Mouse (Mus musculus): ENCODE data around the gene Prrt3.

Prrt3 gene

DNA sequence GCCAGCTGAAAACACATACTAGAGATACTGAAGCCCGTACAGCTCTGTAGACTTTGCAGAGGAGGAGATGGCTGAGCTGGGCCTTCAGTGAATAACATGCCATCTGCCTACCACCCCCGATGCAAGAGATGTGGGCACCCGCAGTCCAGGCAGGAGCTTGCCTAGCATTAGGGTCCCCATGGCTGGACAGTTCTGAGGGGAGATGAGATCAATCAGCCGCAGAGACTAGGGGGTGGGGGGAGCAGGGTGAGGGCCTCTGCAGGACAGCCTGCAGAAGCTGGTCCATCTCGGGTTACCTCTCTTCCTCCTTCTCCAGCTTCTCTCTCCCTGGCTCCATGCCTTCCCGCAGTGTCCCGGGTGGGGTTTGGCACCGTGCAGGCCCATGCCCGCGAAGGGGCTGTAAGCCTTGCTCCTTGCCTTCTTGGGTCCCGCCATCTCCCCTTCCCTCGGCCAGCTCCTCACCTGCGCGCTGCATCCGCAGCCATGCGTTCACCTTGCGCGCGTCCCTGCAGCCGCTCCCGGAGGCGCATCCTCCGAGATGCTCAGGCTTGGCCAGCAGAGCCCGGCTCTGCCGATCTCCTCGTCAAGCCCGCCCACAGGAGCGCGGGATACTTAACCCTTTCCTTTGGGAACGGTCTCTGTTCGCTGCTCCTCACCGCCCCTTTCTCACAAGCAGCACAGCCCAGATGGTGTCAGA lies at the start of gene Prrt3:
Gene Prrt3, minus strand, starts transcription at position 544 of the 697 bp plus-strand sequence.
- no peak for DNase-seq (ENCODE audit: low spot score)

DNA sequence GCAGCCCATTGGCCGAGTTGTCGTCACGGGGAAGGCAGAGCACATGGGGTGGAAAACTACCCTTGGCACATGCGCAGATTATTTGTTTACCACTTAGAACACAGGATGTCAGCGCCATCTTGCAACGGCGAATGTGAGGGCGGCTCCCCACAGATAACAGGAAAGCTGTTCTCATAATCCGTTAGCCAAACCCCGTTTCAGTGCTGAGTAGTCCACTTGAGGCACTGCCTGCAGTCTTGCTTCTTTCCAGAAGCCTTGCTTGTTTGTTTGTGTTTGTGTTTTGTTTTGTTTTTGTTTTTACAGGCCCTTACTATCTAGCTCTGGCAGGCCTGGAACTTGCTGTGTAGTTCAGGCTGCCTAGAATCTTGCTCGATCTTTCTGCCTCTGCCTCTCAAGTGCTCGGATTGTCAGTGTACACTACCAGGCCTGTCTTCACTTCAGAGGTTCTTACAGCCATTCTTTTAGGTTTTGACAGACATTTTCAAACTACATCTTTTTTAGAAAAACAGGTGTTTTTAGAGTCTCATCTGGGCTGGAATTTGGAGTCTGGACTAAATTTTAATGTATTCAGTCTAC lies 42.3 kb upstream of the Prrt3 start:
- no peak for DNase-seq (ENCODE audit: low spot score)

DNA sequence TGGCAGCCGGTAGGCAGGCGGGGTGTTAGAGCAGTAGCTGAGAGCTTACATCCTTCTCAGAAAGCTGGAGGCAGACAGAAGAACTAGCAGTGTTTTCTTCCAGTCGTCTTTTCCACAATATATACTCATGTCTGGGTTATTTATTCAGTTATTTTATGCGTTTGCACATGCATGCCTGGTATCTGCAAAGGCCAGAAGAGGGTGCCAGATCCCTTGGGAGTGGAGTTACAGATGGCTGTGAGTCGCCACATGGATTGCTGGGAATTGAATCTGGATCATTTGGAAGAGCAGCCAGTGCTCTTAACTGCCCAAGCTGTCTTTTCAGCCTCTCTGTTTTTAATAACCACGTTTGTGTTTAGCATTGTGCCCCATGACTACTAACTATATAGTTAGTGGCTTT lies 39.9 kb upstream of the Prrt3 start:
- DNase-seq (ENCODE audit: low spot score): no peak

DNA sequence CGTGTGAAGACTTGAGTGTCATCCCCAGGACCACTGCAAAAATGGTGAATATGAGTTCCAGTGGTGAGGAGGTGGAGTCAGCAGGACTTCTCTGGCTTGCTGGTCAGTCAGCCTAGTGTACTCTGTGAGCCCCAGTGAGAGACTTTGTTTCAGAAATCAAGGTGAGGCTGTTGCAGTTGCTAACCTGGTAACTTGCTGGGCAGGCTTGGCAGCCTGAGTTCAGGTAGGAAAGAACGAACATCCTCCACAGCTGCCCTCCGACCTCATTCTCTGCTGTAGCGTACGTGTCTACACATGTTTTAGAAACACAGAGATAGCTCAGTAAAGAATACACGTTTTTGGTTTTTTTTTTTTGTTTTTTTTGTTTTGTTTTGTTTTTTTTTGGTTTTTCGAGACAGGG lies 33.2 kb upstream of the Prrt3 start:
- DNase-seq (ENCODE audit: low spot score): no peak

DNA sequence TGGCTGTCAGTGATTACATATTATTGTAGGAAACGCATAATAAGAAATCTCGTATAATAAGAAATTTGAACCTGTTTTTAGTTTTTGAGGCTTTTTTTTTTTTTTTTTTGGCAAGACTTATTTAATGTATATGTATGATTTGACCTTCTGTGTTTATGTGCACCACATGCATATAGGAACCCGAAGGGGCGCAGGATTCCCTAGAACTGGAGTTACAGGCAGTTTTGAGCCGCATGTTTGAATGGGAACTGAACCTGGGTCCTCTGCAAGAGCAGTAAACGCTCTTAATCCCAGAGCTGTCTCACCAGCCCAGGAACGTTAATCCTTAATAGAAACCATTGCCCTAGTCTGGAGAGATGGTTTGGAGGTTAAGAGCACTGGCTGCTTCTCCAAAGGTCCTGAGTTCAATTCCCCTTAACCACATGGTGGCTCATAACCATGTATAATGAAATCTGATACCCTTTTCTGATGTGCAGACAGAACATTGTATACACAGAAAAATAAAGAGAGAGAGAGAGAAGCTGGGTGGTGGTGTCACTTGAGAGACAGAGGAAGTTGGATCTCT lies 30.2 kb upstream of the Prrt3 start:
- no peak for DNase-seq (ENCODE audit: low spot score)

DNA sequence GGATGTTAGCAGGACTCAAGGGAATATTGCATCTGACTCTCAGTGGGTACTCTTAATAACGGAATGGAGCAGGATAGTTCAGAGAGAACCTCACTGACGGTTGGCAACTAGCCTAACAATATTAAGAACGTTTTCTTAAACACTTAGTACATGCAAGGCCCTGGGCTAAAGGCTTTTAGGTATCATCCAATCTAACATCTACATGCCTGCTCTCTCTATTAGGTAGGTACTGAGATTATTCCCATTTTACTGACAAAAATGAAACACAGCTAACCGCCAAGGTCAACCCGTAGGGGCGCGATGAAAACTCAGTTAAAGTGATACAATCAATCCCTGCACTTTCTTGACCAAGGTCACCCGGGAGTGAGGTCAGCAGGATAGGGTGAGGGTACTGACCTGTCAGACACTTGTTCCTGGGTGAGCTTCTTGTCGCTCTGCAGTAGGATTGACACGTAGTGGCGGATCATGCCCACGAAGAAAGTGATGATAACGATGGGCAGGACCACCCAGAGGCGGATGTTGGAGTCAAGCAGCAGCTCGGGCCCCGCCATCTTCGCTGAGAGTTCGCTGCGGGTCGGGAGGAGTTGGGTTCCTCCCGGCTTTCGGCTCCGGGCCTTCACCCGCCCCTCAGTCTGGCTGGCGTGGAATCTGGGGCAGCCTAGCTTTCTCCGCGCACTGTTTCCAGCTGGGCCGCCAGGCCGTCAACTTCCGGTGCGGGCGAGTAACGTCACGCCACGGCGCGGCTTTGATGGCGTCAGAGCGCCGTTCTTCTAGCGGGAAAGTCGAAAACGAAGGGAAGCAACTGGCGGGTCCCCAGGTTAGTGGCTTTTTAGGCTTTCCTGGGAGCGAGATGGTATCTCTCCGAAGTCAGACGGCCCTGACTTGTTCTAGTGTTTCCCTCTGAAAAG lies 29.5 kb upstream of the Prrt3 start, which contains the start of the genes Emc3 and Fancd2:
Gene Emc3, minus strand, starts transcription at position 721 of the 908 bp plus-strand sequence.
Gene Fancd2, plus strand, starts transcription at position 751 of the 908 bp plus-strand sequence.
- DNase-seq (ENCODE audit: low spot score): peak; percentile 73

DNA sequence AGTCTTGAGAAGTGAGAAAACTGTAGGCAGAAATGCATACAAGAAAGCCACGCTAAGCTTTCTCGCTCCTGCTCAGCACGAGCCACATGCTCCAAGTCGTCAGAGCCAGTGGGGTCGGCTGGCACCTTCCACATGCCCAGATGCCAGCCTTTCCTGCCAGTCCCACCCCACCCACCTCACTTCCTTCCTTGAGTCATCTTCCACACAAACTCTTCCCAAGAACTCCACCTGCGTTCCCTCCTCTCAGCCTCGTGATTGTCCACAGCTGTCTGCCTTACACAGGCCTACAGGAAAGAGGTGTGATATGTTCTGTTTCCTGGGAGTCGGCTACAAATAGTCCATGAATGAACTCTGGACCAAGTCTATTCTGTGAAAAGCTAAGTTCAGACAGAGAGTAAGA lies 21.7 kb upstream of the Prrt3 start:
- no peak for DNase-seq (ENCODE audit: low spot score)

DNA sequence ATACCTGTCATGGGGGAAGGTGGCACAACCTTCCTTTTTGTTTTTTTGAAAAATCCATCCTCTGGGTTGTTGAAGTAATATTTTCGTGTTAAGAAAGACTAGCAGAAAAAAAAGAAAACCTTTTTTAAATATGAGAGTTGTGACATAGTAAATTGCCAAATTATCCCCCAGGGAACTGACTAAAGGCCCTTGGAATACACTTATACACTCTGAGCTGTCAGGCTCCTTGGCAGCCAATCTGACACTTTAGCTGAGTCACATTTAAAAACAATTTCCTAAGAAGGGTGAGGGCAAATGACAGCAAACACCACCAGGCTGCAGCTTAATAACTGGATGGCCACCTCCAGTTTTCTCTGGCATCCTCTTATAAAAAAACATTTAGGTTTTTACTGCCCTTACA lies 20.6 kb upstream of the Prrt3 start:
- DNase-seq (ENCODE audit: low spot score): no peak

DNA sequence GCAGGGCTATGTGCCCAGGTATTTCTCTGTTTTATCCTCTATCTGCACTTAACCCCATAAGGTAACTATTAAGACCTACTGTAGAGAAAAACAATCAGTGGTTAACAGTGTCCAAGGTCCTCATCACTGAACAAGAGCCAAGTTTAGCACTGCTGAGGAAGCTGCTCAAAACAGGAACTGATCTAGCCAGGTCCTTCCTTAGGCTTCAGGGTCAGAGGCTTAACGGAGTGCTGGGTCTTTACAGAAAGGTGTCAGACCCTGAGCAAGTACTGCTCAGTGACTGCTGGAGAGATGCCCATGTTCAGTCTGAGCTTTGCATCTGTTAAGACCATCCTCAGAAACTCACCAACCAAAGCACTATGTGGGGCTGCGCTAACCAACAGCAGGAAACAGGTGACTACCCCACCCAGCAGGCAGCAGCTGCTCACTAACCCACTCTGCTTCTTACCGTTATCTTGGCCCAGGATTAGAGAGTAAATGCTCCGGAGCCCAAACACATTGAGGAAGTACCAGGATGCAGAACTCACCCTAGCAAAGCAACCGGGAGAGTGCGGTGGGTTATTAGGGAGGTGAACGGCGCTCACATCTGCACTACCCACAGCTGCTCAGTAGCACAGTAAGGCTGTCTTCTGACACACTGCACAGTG lies 15.8 kb upstream of the Prrt3 start:
- DNase-seq (ENCODE audit: low spot score): no peak

DNA sequence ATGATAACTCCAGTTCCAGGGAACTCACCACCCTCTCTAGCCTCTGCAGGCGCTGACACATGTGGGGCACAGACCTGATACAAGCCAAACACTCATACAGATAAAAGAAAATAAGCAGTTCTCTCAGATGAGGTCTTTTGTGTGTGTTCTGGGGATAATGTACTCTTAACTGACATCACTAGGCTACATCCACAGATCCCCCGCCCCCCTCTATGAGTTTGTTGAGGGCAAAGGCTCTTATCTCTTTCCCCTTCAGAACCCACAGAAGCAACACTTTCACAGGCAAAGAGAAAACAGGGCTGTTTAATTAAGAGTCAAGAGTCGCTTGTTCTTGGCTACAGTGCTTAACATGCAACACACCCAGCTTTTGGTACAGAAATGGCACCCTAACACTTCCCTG lies 12.9 kb upstream of the Prrt3 start:
- no peak for DNase-seq (ENCODE audit: low spot score)

DNA sequence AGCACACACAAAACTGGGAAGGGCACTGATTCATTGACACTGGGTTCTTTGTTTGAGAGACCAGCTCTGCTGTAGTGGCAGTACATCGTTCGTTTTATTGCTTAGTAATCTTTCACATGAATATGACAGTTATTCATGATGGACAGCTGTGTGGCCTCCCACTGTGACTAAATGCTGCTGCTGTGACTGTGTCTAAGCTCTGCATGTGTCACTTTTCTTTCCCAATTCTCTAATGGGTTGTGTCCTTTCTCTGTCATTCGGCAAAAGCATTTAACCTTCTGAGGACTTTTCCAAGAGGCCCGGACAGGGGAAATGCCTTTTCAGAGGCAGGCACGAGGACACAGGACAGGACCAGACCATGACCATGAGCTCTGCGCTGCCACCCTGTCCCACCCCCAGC lies 12.2 kb upstream of the Prrt3 start:
- DNase-seq (ENCODE audit: low spot score): no peak

DNA sequence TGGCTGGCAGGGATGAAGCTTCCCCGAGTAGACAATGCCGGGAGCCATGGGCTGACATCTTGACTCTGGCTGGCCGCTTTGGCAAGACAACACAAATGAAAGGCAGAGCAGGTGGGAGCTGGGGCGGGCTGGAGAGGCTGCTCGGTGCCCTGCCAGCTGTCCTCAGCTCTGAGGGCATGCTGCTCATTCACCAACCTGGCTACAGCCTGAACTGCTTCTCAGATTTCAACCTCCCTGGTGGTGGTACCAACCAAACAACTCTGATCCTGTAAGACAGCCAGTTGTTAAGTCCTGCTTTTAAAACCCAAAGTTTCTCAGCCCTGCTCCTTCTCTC lies 7.2 kb upstream of the Prrt3 start:
- DNase-seq (ENCODE audit: low spot score): no peak

DNA sequence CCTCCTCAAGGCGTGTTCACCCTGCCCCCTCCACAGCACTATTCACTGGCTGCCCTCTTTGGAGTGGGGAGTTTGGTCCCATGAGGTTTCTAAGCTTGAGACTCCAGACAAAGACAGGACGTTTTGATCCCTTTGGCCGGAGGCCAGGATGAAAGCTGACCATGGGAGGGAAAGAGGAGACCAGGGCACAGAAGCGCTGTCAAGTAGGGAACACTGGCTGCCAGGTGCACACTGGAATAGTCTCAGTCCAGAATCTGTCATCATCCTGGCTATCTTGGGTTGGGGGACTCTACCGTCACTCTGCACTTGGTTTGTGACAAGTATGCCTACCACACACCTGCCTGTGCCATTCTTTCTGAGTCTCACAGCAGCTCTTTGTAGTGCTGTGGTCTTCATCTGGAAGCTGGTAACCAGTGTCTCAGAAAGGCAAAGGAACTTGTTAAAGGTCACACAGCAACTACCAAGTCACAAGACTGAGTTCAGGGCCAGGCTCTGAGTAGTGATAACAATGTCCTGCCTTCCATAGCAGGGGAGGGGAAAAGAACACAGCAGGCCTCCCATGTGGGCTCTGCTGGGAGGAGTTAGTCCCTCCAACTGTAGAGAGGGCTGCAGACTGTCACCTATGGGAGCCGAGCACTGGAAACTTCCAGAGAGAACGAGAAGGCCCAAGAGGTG lies 6.7 kb upstream of the Prrt3 start:
- no peak for DNase-seq (ENCODE audit: low spot score)

DNA sequence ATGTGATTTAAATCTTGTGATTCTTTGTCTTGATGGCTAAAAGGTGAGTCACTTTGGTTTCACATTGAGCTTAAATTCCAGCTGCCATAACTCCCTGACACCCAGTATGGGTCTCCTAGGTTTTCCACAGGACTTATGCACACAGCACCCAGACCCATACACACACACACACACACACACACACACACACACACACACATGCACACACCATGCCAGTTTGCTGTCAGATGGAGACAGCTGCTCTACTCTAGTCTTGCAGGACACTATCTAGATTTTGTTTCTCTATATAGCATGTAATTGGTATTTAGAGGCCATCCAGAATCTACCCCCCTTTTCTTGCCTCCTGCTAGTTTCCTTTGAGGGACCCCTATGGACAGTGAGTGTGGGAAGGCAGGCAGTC lies 5.4 kb upstream of the Prrt3 start:
- DNase-seq (ENCODE audit: low spot score): no peak

DNA sequence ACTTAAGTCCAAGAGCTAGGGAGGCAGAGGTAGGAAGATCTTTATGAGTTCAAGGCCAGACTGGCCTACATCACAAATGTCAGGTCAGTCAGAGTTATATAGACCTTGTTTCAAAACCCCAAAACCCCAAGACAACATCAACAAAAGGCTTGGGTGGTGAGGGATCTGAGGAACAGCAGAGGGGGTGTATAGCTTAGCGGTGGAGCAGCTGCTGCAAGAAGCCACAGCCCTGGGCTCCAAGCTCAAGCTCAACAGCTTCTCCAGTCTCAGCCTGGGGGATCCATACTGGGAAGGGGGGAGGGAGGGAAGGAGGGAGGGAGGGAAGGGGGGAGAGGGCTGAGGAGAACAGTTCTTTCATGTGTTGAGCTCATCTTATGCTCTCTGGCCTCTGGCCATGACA lies 4.0 kb upstream of the Prrt3 start:
- DNase-seq (ENCODE audit: low spot score): no peak

DNA sequence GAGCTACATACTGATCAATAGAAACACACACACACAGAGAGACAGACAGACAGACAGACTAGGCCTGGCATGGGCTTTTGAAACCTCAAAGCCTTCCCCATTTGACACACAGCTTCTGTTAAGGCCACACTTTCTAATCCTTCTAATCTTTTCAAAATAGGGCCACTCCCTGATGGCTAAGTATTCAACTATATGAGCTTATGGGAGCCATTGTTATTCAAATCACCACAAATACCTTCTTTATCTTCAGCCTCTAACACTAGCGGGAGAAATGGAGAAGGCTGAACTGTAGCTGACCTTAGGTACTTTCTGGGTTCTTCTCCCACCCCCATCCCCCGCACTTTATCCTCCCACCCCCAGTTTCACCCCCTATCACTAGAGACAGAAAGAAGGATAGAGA lies 1.1 kb upstream of the Prrt3 start:
- no peak for DNase-seq (ENCODE audit: low spot score)

DNA sequence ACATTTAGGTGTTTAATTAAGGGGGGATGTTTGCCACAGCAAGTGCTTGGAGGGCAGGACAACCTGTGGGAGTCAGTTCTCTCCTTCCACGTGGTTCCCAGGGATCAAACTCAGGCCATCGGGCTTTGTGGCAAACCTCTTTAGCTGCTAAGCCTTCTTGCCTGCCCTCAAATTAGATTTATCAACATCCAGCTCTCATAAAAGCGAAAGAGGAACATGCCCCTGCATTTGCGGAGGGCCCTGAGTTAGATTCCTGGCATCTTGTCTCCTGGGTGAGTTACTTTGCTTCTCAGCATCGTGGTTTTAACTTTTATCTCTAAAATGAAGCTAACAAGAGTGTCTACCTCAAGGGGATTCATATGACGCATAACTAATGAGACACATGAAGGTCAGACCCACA lies 2.4 kb downstream of the Prrt3 start:
- DNase-seq (ENCODE audit: low spot score): no peak

DNA sequence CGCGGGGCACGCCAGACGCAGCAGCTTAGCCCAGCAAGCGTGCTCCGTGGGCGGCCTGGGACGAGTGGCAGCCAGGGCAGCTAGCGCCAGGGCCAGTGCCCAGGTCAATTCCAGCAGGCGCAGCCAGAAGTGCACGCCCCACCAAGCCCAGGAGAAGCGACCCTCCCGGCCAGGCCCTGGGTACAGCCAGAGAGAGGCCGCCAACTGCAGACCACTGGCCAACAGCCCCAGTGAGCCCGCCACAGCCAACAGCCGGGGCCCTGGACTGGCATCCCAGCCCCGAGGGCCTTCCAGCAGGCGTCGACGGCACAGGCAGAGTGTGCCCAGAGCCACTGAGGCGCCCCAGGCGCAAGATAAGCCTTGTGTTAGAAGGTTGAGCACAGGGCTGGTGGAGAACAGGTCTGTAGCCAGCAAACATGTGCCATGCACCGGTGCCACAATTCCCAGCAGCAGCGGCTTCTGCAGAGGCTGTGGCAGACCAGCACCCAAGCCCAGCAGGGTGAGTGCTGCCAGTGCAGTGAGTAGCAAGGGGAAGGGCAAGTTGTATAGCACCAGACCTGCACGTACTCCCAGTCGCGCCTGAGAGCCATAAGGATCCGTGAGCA lies 6.6 kb downstream of the Prrt3 start:
- no peak for DNase-seq (ENCODE audit: low spot score)

DNA sequence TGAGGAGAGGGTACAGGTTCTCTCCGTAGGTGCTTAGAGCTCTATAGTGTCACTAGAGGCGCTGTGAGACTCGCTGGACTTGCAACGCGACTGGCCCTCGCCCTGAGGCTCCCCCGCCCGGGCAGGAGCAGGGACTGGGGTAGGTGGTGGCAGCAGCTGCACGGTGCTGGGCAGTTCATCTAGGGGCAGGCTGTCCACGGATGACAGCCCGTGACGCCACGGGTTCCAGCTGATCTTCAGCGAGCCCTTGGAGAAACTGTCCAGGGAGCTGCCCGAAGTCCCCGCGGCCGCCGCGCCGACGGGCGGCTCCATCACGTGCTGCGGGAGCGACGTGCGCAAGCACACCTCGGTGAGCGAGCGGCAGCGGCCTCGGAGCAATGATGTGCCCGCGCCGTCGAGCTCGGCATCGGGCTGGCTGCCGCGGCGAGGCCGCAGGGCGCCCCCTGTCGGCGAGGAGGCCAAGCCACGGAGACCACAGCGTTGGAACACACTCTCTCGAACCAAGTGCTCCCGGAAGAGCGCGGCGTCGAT lies 7.4 kb downstream of the Prrt3 start:
- peak; percentile 40 for DNase-seq (ENCODE audit: low spot score)

DNA sequence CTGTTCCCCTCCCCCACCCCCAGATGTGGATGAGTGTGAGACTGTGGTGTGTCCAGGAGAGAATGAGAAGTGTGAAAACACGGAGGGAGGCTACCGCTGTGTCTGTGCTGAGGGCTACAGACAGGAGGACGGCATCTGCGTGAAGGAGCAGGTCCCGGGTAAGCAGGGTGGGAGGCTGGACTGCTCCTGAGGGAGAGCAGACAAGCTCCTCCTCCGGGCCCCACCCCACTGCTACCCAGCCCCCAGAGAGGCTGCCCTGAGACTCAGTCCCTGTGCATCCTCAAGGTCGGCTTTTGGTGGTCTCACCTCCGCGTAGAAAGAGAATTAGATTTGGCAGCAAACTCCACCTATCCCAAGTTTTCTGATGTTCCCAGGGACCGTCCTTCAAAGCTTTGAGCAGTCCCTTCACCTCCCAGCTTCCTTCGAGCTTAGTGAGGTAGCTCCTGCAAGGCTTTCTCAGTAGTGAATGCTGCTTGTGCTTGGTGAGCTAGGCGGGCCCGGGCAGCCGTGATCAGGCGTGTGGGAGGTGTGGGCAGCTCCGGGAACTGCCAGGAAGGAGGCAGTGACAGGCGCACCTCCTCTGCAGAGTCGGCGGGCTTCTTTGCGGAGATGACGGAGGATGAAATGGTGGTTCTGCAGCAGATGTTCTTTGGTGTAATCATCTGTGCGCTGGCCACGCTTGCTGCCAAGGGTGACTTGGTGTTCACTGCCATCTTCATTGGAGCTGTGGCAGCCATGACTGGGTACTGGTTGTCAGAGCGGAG lies 9.4 kb downstream of the Prrt3 start:
- DNase-seq (ENCODE audit: low spot score): no peak
